Mouse (Mus musculus) liver, embryonic 14.5 days (tissue): ENCODE measurements around the gene Smchd1.

Experiments used
- CTCF ChIP-seq: IDR thresholded peaks from 2 replicates; pipeline ENCODE4 v1.5.1; 2016; ENCODE audit warnings: antibody characterized with exemption, low read depth, control low read depth
- EP300 ChIP-seq: IDR thresholded peaks from 2 replicates; pipeline ENCODE4 v1.6.1; 2016; ENCODE audit warnings: antibody characterized with exemption, low read depth

DNA sequence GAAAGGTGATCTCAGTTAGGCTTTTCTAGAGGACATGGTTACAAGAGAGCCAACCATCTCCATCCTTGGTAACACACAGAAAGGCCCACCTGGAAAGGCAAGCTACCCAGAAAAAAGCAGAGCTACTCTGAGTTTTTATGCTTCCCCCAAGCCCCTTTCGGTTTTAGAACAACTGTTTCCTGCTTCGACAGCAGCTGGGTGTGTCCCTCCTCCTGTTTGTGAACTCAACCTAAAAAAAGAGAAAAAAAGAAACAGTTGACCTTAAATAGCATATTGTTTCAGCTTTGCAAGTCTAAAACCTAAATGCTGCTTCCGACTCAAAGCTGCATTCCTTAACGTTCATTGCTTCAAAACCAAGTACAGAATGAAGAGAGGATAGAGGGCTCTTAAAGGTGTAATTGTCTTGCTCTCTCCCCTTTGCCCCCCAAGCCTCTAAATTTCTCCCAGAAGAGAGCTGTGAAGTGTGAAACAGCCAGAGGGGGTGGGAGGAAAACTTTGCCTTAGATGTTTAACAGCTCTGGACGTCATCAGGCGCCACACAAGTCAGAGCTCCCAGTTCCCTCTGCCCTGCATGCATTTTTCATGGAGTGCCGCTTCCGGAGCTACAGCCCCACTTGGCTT, 11.2 kb upstream of the Smchd1 start:
- TF ChIP-seq CTCF (no peak), EP300 (no peak)
